Mouse (Mus musculus) lung, embryonic 16.5 days (tissue): ENCODE measurements at regions not wholly inside any gene's neighbourhood (a gene's known extent, or its start where the extent isn't known, plus 50 kb on each side); places are given as distances from the start of the nearest gene placed in this dataset.
A peak's percentile ranks its signal among the peaks of the same experiment; 100 is the strongest.

Experiments
- ATAC-seq: fragments of 200-750 bp; cut with Nextera tagmentation; 2 replicates; pipeline ENCODE4 v1.8.0; 2017; ENCODE audit warnings: low read depth, mild to moderate bottlenecking, moderate library complexity
- H3K27ac ChIP-seq: fragments of 300-500 bp; sonication (generic); 2 replicates; pipeline ENCODE4 v1.5.1; 2014; ENCODE audit warnings: mild to moderate bottlenecking, control low read depth, low read length
- H3K27me3 ChIP-seq: fragments of 300-500 bp; sonication (generic); 2 replicates; pipeline ENCODE4 v1.6.1; 2014; ENCODE audit warnings: low read depth, low read length, mixed read lengths; ENCODE audit not compliant: control insufficient read depth, insufficient read depth
- H3K36me3 ChIP-seq: fragments of 300-500 bp; sonication (generic); 2 replicates; pipeline ENCODE4 v1.6.1; 2014; ENCODE audit warnings: low read length; ENCODE audit not compliant: control insufficient read depth, insufficient read depth
- H3K4me1 ChIP-seq: fragments of 300-500 bp; sonication (generic); replicated peaks from 2 replicates; pipeline ENCODE4 v1.6.1; 2014; ENCODE audit warnings: low read length, mixed read lengths; ENCODE audit not compliant: control insufficient read depth, insufficient read depth
- H3K4me2 ChIP-seq: fragments of 300-500 bp; sonication (generic); 2 replicates; pipeline ENCODE4 v1.6.1; 2014; ENCODE audit warnings: low read depth, low read length, control low read depth
- H3K4me3 ChIP-seq: fragments of 300-500 bp; sonication (generic); 2 replicates; pipeline ENCODE4 v1.5.1; 2014; ENCODE audit warnings: mild to moderate bottlenecking, low read length, control low read depth
- H3K9ac ChIP-seq: fragments of 300-500 bp; sonication (generic); 2 replicates; pipeline ENCODE4 v1.6.1; 2014; ENCODE audit warnings: low read length, control low read depth
- H3K9me3 ChIP-seq: fragments of 300-500 bp; sonication (generic); 2 replicates; pipeline ENCODE4 v1.6.1; 2016; ENCODE audit warnings: low read length; ENCODE audit not compliant: control insufficient read depth
- WGBS: fragments of 180-500 bp; shearing (Covaris S2); extraction: QIAGEN DNeasy Blood & Tissue Kit; methylation state at CpG from one replicate; pipeline ENCODE4 v1.1.7; 2014; 5-methylcytosine and 5-hydroxymethylcytosine counted together

- Histone ChIP-seq H3K36me3 (no peaks in the 10 kb centered on the region), H3K27me3 (no peaks in the 10 kb centered on the region), H3K27ac (no peak overlapping the region), H3K4me1 (no peaks in the 10 kb centered on the region), H3K9ac (no peak overlapping the region), H3K9me3 (peaks cover 6% of the 10 kb centered on the region), H3K4me2 (no peak overlapping the region), H3K4me3 (no peak overlapping the region)
- ATAC-seq = no peak
- 93% methylated on average over 3 of the region's 3 CpGs for WGBS
These were observed 69.3 kb downstream of the Kctd15 start for GRCm38 (mm10) chr7:34587239-34587638.

- no peak overlapping the region for H3K27ac ChIP-seq
- no peaks in the 10 kb centered on the region for H3K36me3 ChIP-seq
- no peak overlapping the region for H3K4me3 ChIP-seq
- H3K27me3 ChIP-seq = no peaks in the 10 kb centered on the region
- 65% methylated on average over 4 of the region's 4 CpGs for WGBS
- H3K9me3 ChIP-seq = peaks cover 6% of the 10 kb centered on the region
- no peak overlapping the region for H3K4me2 ChIP-seq
- no peak for ATAC-seq
- no peaks in the 10 kb centered on the region for H3K4me1 ChIP-seq
- H3K9ac ChIP-seq = no peak overlapping the region
These were observed 71.1 kb downstream of the Kctd15 start for GRCm38 (mm10) chr7:34585312-34585865.

- no peak overlapping the region for H3K4me3 ChIP-seq
- no peak overlapping the region for H3K4me2 ChIP-seq
- no peak overlapping the region for H3K9ac ChIP-seq
- no peaks in the 10 kb centered on the region for H3K27me3 ChIP-seq
- no peak for ATAC-seq
- H3K9me3 ChIP-seq = peaks cover 6% of the 10 kb centered on the region
- no peaks in the 10 kb centered on the region for H3K4me1 ChIP-seq
- H3K27ac ChIP-seq = no peak overlapping the region
- H3K36me3 ChIP-seq = no peaks in the 10 kb centered on the region
- WGBS = 89% methylated on average over 7 of the region's 7 CpGs
These were observed 71.7 kb downstream of the Kctd15 start for GRCm38 (mm10) chr7:34584870-34585269.

- 85% methylated on average over 9 of the region's 9 CpGs for WGBS
- no peak overlapping the region for H3K4me3 ChIP-seq
- H3K27ac ChIP-seq = no peak overlapping the region
- no peak for ATAC-seq
- no peaks in the 10 kb centered on the region for H3K9me3 ChIP-seq
- H3K4me1 ChIP-seq = no peaks in the 10 kb centered on the region
- H3K36me3 ChIP-seq = no peaks in the 10 kb centered on the region
- H3K4me2 ChIP-seq = no peak overlapping the region
- H3K9ac ChIP-seq = no peak overlapping the region
- H3K27me3 ChIP-seq = no peaks in the 10 kb centered on the region
These were observed 75.7 kb downstream of the Kctd15 start for GRCm38 (mm10) chr7:34580866-34581265.

GRCm38 (mm10) chr7:34571295-34571694 lies 85.2 kb downstream of the Kctd15 start:
- Histone ChIP-seq H3K4me3 (peak overlapping the region; percentile 40; the same call in 1 of the 2 replicates), H3K9me3 (no peaks in the 10 kb centered on the region), H3K4me1 (peaks cover 18% of the 10 kb centered on the region), H3K36me3 (no peaks in the 10 kb centered on the region), H3K27me3 (no peaks in the 10 kb centered on the region), H3K4me2 (peak overlapping the region; percentile 66), H3K9ac (peak overlapping the region; percentile 53), H3K27ac (peak overlapping the region; percentile 79)
- ATAC-seq = peak; percentile 82
- 22% methylated on average over 10 of the region's 10 CpGs for WGBS

- peaks cover 18% of the 10 kb centered on the region for H3K4me1 ChIP-seq
- peak overlapping the region; percentile 66 for H3K4me2 ChIP-seq
- H3K9ac ChIP-seq = peak overlapping the region; percentile 53
- 1% methylated on average over 43 of the region's 43 CpGs for WGBS
- no peaks in the 10 kb centered on the region for H3K27me3 ChIP-seq
- peak; percentile 88 for ATAC-seq
- H3K4me3 ChIP-seq = peak overlapping the region; percentile 40
- peak overlapping the region; percentile 79 for H3K27ac ChIP-seq
- H3K9me3 ChIP-seq = no peaks in the 10 kb centered on the region
- no peaks in the 10 kb centered on the region for H3K36me3 ChIP-seq
These were observed 86.1 kb downstream of the Kctd15 start for GRCm38 (mm10) chr7:34570114-34571065.

GRCm38 (mm10) chr7:34569747-34570113 lies 86.8 kb downstream of the Kctd15 start:
- 17% methylated on average over 8 of the region's 8 CpGs for WGBS
- no peaks in the 10 kb centered on the region for H3K27me3 ChIP-seq
- H3K9me3 ChIP-seq = no peaks in the 10 kb centered on the region
- peak overlapping the region; percentile 66 for H3K4me2 ChIP-seq
- H3K36me3 ChIP-seq = no peaks in the 10 kb centered on the region
- peak overlapping the region; percentile 40 for H3K4me3 ChIP-seq
- H3K27ac ChIP-seq = no peak overlapping the region
- no peak for ATAC-seq
- H3K4me1 ChIP-seq = peaks cover 18% of the 10 kb centered on the region
- H3K9ac ChIP-seq = peak overlapping the region; percentile 53; the same call in 1 of the 2 replicates

- Histone ChIP-seq H3K9ac (no peak overlapping the region), H3K4me2 (no peak overlapping the region), H3K27ac (no peak overlapping the region), H3K4me3 (no peak overlapping the region), H3K27me3 (no peaks in the 10 kb centered on the region), H3K9me3 (no peaks in the 10 kb centered on the region), H3K36me3 (no peaks in the 10 kb centered on the region), H3K4me1 (peaks cover 18% of the 10 kb centered on the region)
- 55% methylated on average over 5 of the region's 5 CpGs for WGBS
- no peak for ATAC-seq
These were observed 89.0 kb downstream of the Kctd15 start for GRCm38 (mm10) chr7:34567575-34567974.

GRCm38 (mm10) chr7:34562160-34562559 lies 94.4 kb downstream of the Kctd15 start:
- Histone ChIP-seq H3K36me3 (no peaks in the 10 kb centered on the region), H3K9me3 (no peaks in the 10 kb centered on the region; the same call in 1 of the 2 replicates), H3K4me2 (no peak overlapping the region), H3K27me3 (no peaks in the 10 kb centered on the region), H3K4me1 (no peaks in the 10 kb centered on the region), H3K9ac (no peak overlapping the region), H3K4me3 (no peak overlapping the region), H3K27ac (no peak overlapping the region)
- ATAC-seq = no peak
- WGBS = 74% methylated on average over 2 of the region's 2 CpGs
